Mouse (Mus musculus) heart, adult 2 months (tissue): ENCODE results near the gene Retsat. TPM values are rescaled to one million over a fixed set of nuclear protein-coding genes. Genes with fewer than 3 reads are reported as not detected.

ENCODE experiments used
- DNase-seq, 2 experiments: peaks; one replicate each; pipeline ENCODE4 v3.0.0; 2021
- H3K27ac ChIP-seq: fragments of 200-600 bp; 2 replicates; pipeline ENCODE4 v1.8.1; 2022
- H3K27me3 ChIP-seq: fragments of 200-500 bp; 2 replicates; pipeline ENCODE4 v1.6.1; 2012; ENCODE audit warnings: mild to moderate bottlenecking, low read length, inconsistent platforms, mixed read lengths; ENCODE audit not compliant: control insufficient read depth, insufficient read depth
- H3K36me3 ChIP-seq: fragments of 200-500 bp; 2 replicates; pipeline ENCODE4 v1.6.1; 2012; ENCODE audit warnings: low read length, inconsistent platforms; ENCODE audit not compliant: control insufficient read depth, insufficient read depth
- H3K4me1 ChIP-seq: fragments of 200-500 bp; 2 replicates; pipeline ENCODE4 v1.6.1; 2011; ENCODE audit warnings: low read length; ENCODE audit not compliant: control insufficient read depth, insufficient read depth
- H3K4me3 ChIP-seq: fragments of 200-600 bp; 2 replicates; pipeline ENCODE4 v1.8.1; 2022
- H3K79me2 ChIP-seq: fragments of 200-500 bp; replicated peaks from 2 replicates; pipeline ENCODE4 v1.6.1; 2012; ENCODE audit warnings: mild to moderate bottlenecking, inconsistent platforms, low read length, moderate library complexity, mixed read lengths; ENCODE audit not compliant: control insufficient read depth, insufficient read depth
- H3K9ac ChIP-seq: fragments of 200-500 bp; 2 replicates; pipeline ENCODE4 v1.6.1; 2012; ENCODE audit warnings: low read depth, mild to moderate bottlenecking, control low read depth, inconsistent platforms, low read length, mixed read lengths
- CTCF ChIP-seq: fragments of 200-600 bp; IDR thresholded peaks from 2 replicates; pipeline ENCODE4 v1.8.1; 2022; ENCODE audit warnings: antibody characterized with exemption, mild to moderate bottlenecking, moderate library complexity
- EP300 ChIP-seq: fragments of 200-500 bp; IDR thresholded peaks from 2 replicates; pipeline ENCODE4 v1.6.1; 2011; ENCODE audit warnings: low read depth, low read length, control low read depth; ENCODE audit not compliant: insufficient read depth
- POLR2A ChIP-seq: fragments of 200-500 bp; IDR thresholded peaks from 2 replicates; pipeline ENCODE4 v1.6.1; 2011; ENCODE audit warnings: mild to moderate bottlenecking, low read depth, low read length, control low read depth; ENCODE audit not compliant: insufficient read depth
- WGBS: fragments of 180-500 bp; shearing (Covaris S2); methylation state at CpG from one replicate; pipeline ENCODE4 v1.1.7; 2018; 5-methylcytosine and 5-hydroxymethylcytosine counted together
- intact Hi-C: fragments of 180-260 bp; cut with DNase I; formaldehyde crosslinking; loops from one replicate; pipeline ENCODE4 v1.15.1; 2025
- polyA plus RNA-seq: library from polyadenylated mRNA; depleted of rRNA; stranded (reverse); fragments of >200 nt; gene quantifications from 2 replicates; pipeline ENCODE4 v1.2.3, GENCODE M21; 2012
- total RNA-seq, 2 experiments: library from RNA; stranded (reverse); gene quantifications; 2 replicates each; pipeline ENCODE4 v1.2.3; 2021

The Retsat gene
- total and polyA plus RNA-seq, 3 experiments, result 57.1 to 181 (median 155) TPM

- intact Hi-C loops, result no loop called here
- TF ChIP-seq CTCF (no peak), POLR2A (no peak), EP300 (no peak)
- Histone ChIP-seq H3K27ac (peak overlapping the region; percentile 12; the same call in 1 of the 2 replicates), H3K27me3 (no peaks in the 10 kb centered on the region), H3K36me3 (no peaks in the 10 kb centered on the region), H3K4me1 (peaks cover 5% of the 10 kb centered on the region), H3K79me2 (no peaks in the 10 kb centered on the region), H3K4me3 (no peak overlapping the region), H3K9ac (no peak overlapping the region)
- no peak for DNase-seq
- 34% methylated on average over 5 of the region's 5 CpGs for WGBS
These were observed 4.4 kb upstream of the Retsat start for GRCm38 (mm10) chr6:72593914-72594313.

- intact Hi-C loops, result no loop called here
- WGBS, result 25% methylated on average over 13 of the region's 13 CpGs
- peak; percentile 25 to 30 for DNase-seq
- peak overlapping the region; percentile 59 for H3K4me3 ChIP-seq
- peak overlapping the region; percentile 77 for H3K27ac ChIP-seq
- no peaks in the 10 kb centered on the region for H3K36me3 ChIP-seq
- peak overlapping the region; percentile 85 for H3K9ac ChIP-seq
- peaks cover 6% of the 10 kb centered on the region for H3K4me1 ChIP-seq
- H3K79me2 ChIP-seq, result no peaks in the 10 kb centered on the region
- no peaks in the 10 kb centered on the region for H3K27me3 ChIP-seq
- TF ChIP-seq POLR2A, result no peak
- peak; percentile 32 for TF ChIP-seq CTCF
- no peak for TF ChIP-seq EP300
These were observed 996 bp upstream of the Retsat start for GRCm38 (mm10) chr6:72597083-72597874.

- WGBS, result 28% methylated on average over 12 of the region's 12 CpGs
- no peak for DNase-seq
- H3K36me3 ChIP-seq, result no peaks in the 10 kb centered on the region
These were observed 699 bp downstream of the Retsat start for GRCm38 (mm10) chr6:72598791-72599557.

GRCm38 (mm10) chr6:72600216-72600615 lies 1.9 kb downstream of the Retsat start:
- Histone ChIP-seq H3K4me1 (peaks cover 6% of the 10 kb centered on the region), H3K79me2 (no peaks in the 10 kb centered on the region), H3K27me3 (no peaks in the 10 kb centered on the region), H3K4me3 (no peak overlapping the region), H3K9ac (no peak overlapping the region), H3K27ac (no peak overlapping the region), H3K36me3 (no peaks in the 10 kb centered on the region)
- intact Hi-C loops, result loop anchor here (2.0 kb wide), 1 partner anchor 17 kb away; the partner anchor contains the start of gene Tgoln1
- TF ChIP-seq EP300, result no peak
- no peak for TF ChIP-seq CTCF
- no peak for TF ChIP-seq POLR2A
- WGBS, result 76% methylated on average over 6 of the region's 6 CpGs
- no peak for DNase-seq

More at GRCm38 (mm10) chr6:72598791-72599557, 699 bp downstream of the Retsat start:
- Histone ChIP-seq H3K9ac (peak overlapping the region; percentile 74), H3K27me3 (no peaks in the 10 kb centered on the region), H3K4me1 (peaks cover 6% of the 10 kb centered on the region), H3K27ac (peak overlapping the region; percentile 77), H3K79me2 (no peaks in the 10 kb centered on the region), H3K4me3 (peak overlapping the region; percentile 59)
- TF ChIP-seq EP300 (no peak), POLR2A (no peak), CTCF (no peak)
- intact Hi-C loops, result no loop called here

- Histone ChIP-seq H3K4me3 (no peak overlapping the region), H3K79me2 (no peaks in the 10 kb centered on the region), H3K27me3 (no peaks in the 10 kb centered on the region), H3K9ac (no peak overlapping the region), H3K4me1 (peaks cover 6% of the 10 kb centered on the region), H3K27ac (no peak overlapping the region), H3K36me3 (no peaks in the 10 kb centered on the region)
- intact Hi-C loops, result loop anchor here (2.0 kb wide), 1 partner anchor 16 kb away; the partner anchor contains the start of gene Tgoln1
- WGBS, result 89% methylated on average over 12 of the region's 12 CpGs
- no peak for TF ChIP-seq EP300
- TF ChIP-seq POLR2A, result no peak
- TF ChIP-seq CTCF, result no peak
- DNase-seq, result no peak
These were observed 2.5 kb downstream of the Retsat start for GRCm38 (mm10) chr6:72600771-72601170.

GRCm38 (mm10) chr6:72601732-72602131 lies 3.5 kb downstream of the Retsat start:
- H3K4me1 ChIP-seq, result peaks cover 6% of the 10 kb centered on the region
- intact Hi-C loops, result loop anchor here (2.0 kb wide), 1 partner anchor 15 kb away; the partner anchor contains the start of gene Tgoln1
- no peaks in the 10 kb centered on the region for H3K79me2 ChIP-seq
- H3K36me3 ChIP-seq, result no peaks in the 10 kb centered on the region
- H3K27ac ChIP-seq, result no peak overlapping the region
- 44% methylated on average over 1 of the region's 1 CpGs for WGBS
- TF ChIP-seq CTCF (peak; percentile 98), POLR2A (no peak), EP300 (0 out of 2 replicates have a peak, but pooled peaks have one; percentile 65)
- no peak overlapping the region for H3K9ac ChIP-seq
- H3K4me3 ChIP-seq, result no peak overlapping the region
- peak; percentile 77 to 85 for DNase-seq
- H3K27me3 ChIP-seq, result no peaks in the 10 kb centered on the region
